ENCODE assay signal across 8 mouse cellular contexts in the genomic region with DNA sequence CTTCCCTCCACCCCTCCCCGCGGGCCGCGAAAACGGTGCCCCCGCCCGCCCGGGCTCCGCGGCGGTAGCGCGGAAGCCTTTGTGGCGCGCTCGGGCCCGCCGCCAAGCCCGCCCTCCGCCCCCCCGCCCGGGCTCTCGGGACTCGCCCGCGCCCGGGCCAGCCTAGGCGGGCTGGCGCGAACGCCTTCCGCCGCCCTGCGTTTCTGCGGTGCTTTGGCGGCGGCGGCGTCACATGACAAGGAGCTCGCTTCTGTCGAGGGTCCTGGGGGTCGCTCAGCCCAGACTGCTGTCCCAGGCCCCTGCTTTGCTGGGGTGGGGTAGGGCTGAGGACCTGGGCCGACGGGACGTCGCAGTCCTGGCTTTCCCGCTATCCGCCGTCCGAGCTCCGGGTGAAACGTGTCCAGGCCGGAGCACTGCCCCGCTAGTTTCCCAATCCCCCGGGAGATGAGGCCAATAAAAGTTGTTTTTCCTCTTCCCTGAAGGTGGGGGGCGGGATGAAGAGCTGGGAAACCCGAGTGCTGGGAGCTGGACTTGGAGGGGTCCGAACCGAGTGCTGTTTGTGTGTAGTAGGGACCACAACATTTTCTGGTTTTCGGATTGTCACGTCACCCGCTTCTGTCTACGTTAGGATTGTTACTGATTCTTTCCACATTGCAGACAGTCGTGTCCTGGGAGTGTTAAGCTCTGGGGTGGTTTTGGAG. TPM values are rescaled to one million over a fixed set of nuclear protein-coding genes. Genes with fewer than 3 reads are reported as not detected.
DNase-seq lines count a peak whose midpoint lies in the region; ATAC-seq lines count a peak whose summit lies in the region.

No protein-coding gene starts in this region.

- H3K9me3 ChIP-seq in intestine, embryonic 14.5 days (ENCODE audit: control insufficient read depth, low read length) = no peaks in the 10 kb centered on the region
- no peaks in the 10 kb centered on the region for H3K9me3 ChIP-seq in megakaryocyte, embryonic 14.5 days

- peak overlapping the region; percentile 98 for H3K27ac ChIP-seq in intestine, embryonic 14.5 days (ENCODE audit: low read depth)

- H3K4me2 ChIP-seq in intestine, embryonic 14.5 days (ENCODE audit: low read length) = peak overlapping the region; percentile 64

- intact Hi-C loops in left cerebral cortex, postnatal 10 days (cut with DNase I) = loop anchor here (5.0 kb wide), 3 partner anchors 72 to 513 kb away; partner anchors contain the start of gene Slc35g2

- peak overlapping the region; percentile 60 for H3K4me3 ChIP-seq in intestine, embryonic 14.5 days (ENCODE audit: low read depth, low read length)
- H3K4me3 ChIP-seq in megakaryocyte, embryonic 14.5 days (replicated peaks) = peak overlapping the region; percentile 96

- H3K4me1 ChIP-seq in intestine, embryonic 14.5 days (replicated peaks; ENCODE audit: control insufficient read depth, insufficient read depth, low read length) = peaks cover 17% of the 10 kb centered on the region
- peaks cover 39% of the 10 kb centered on the region for H3K4me1 ChIP-seq in megakaryocyte, embryonic 14.5 days

- no peaks in the 10 kb centered on the region for H3K27me3 ChIP-seq in intestine, embryonic 14.5 days (replicated peaks; ENCODE audit: control insufficient read depth, insufficient read depth, low read length)
- no peaks in the 10 kb centered on the region for H3K27me3 ChIP-seq in megakaryocyte, embryonic 14.5 days (replicated peaks)

- WGBS in intestine, embryonic 14.5 days = 1% methylated on average over 44 of the region's 64 CpGs

- peak; percentile 79 for DNase-seq in adipocyte (ENCODE audit: low spot score)
- DNase-seq in embryo, embryonic 10 days (ENCODE audit: low spot score) = peak; percentile 74
- DNase-seq in gastrocnemius, postnatal 25 days = peak; percentile 77
- peak; percentile 91 for DNase-seq in intestine, embryonic 14.5 days (ENCODE audit: low spot score)
- peak; percentile 36 to 78 for DNase-seq in left cerebral cortex, postnatal 10 days (ENCODE audit: extremely low spot score in 1 of 2, low spot score in 2 of 2)
- peak; percentile 65 to 66 for DNase-seq in right cerebral cortex, postnatal 10 days (ENCODE audit: low spot score in 2 of 2)
- DNase-seq in urinary bladder, postnatal 14 days (ENCODE audit: low spot score) = peak; percentile 67

- peak; percentile 32 for ATAC-seq in intestine, embryonic 14.5 days (replicated peaks; ENCODE audit: low FRiP score, low TSS enrichment, low read depth)

- H3K9ac ChIP-seq in intestine, embryonic 14.5 days (ENCODE audit: low read length) = peak overlapping the region; percentile 95

- no peaks in the 10 kb centered on the region for H3K36me3 ChIP-seq in intestine, embryonic 14.5 days (ENCODE audit: control insufficient read depth, insufficient read depth, low read length)
- peaks cover 2% of the 10 kb centered on the region for H3K36me3 ChIP-seq in megakaryocyte, embryonic 14.5 days (replicated peaks; ENCODE audit: low read length)

RNA-seq across cellular contexts. Expression of gene Stag1, which starts 46.6 kb away (rescaled TPM):
- 10 to 100 TPM; 19.4 to 27.1 TPM for total RNA-seq in gastrocnemius, postnatal 25 days (2021)
- 45.4 and 51.7 TPM in 2 replicates for polyA plus RNA-seq in intestine, embryonic 14.5 days (2014; fragmentation: Nextera tagmentation; extraction: Ambion mirVana)
- total RNA-seq in left cerebral cortex, postnatal 10 days (2021) = 10 to 100 TPM; 33.5 to 39.1 TPM
- polyA plus RNA-seq in megakaryocyte, embryonic 14.5 days (2012; ENCODE audit: insufficient read depth, low replicate concordance) = 1.8 TPM in 1 of 2 replicates, not detected in the other

Comparison
In these comparisons a context has a peak if more than half of its experiments do, and no peak if none do; other contexts are left out.
1. Peak in every context shown above with its lines: DNase-seq, ATAC-seq, H3K4me3 ChIP-seq and H3K27ac ChIP-seq.